Mouse (Mus musculus) liver, adult 2 months (tissue): ENCODE results near the gene Zfp456. TPM values are rescaled to one million over a fixed set of nuclear protein-coding genes. Genes with fewer than 3 reads are reported as not detected.
"Not testable (repeated sequence)": the region's sequence is repeated elsewhere in the genome, so short reads cannot be mapped to it uniquely, and the experiment has no call there.

Experiments
- DNase-seq: peaks from one replicate; pipeline ENCODE4 v3.0.0-alpha.2; 2011; ENCODE audit warnings: low read depth, low spot score; ENCODE audit errors: extremely low read depth
- H3K27ac ChIP-seq: fragments of 200-500 bp; replicated peaks from 2 replicates; pipeline ENCODE4 v1.5.1; 2012; ENCODE audit warnings: low read depth, mild to moderate bottlenecking, control low read depth, inconsistent platforms, low read length; ENCODE audit not compliant: insufficient read depth
- H3K27me3 ChIP-seq: fragments of 200-500 bp; 2 replicates; pipeline ENCODE4 v1.6.1; 2012; ENCODE audit warnings: mild to moderate bottlenecking, moderate library complexity, low read length, inconsistent platforms; ENCODE audit not compliant: control insufficient read depth, insufficient read depth
- H3K36me3 ChIP-seq: fragments of 200-500 bp; 2 replicates; pipeline ENCODE4 v1.6.1; 2012; ENCODE audit warnings: low read length, inconsistent platforms; ENCODE audit not compliant: control insufficient read depth, insufficient read depth
- H3K4me1 ChIP-seq: fragments of 200-500 bp; 2 replicates; pipeline ENCODE4 v1.6.1; 2011; ENCODE audit warnings: low read length; ENCODE audit not compliant: control insufficient read depth, insufficient read depth
- H3K4me3 ChIP-seq: fragments of 200-500 bp; 2 replicates; pipeline ENCODE4 v1.5.1; 2011; ENCODE audit warnings: low read depth, mild to moderate bottlenecking, control low read depth, low read length, moderate library complexity; ENCODE audit not compliant: insufficient read depth
- H3K79me2 ChIP-seq: fragments of 200-500 bp; 2 replicates; pipeline ENCODE4 v1.6.1; 2012; ENCODE audit warnings: inconsistent platforms, mild to moderate bottlenecking, low read length, moderate library complexity; ENCODE audit not compliant: control insufficient read depth, insufficient read depth
- H3K9ac ChIP-seq: fragments of 200-500 bp; 2 replicates; pipeline ENCODE4 v1.6.1; 2012; ENCODE audit warnings: low read depth, mild to moderate bottlenecking, control low read depth, inconsistent platforms, low read length
- CTCF ChIP-seq: fragments of 200-500 bp; IDR thresholded peaks from 2 replicates; pipeline ENCODE4 v1.5.1; 2011; ENCODE audit warnings: low read depth, low read length, control low read depth
- POLR2A ChIP-seq: fragments of 200-500 bp; IDR thresholded peaks from 2 replicates; pipeline ENCODE4 v1.6.1; 2011; ENCODE audit warnings: low read length, control low read depth; ENCODE audit not compliant: insufficient read depth; ENCODE audit errors: extremely low read depth
- WGBS: fragments of 180-500 bp; shearing (Covaris S2); methylation state at CpG from one replicate; pipeline ENCODE4 v1.1.7; 2018; 5-methylcytosine and 5-hydroxymethylcytosine counted together
- polyA plus RNA-seq: library from polyadenylated mRNA; depleted of rRNA; stranded (reverse); fragments of >200 nt; gene quantifications from 2 replicates; pipeline ENCODE4 v1.2.3, GENCODE M21; 2012; rRNA removed
- total RNA-seq: library from RNA; depleted of rRNA; stranded (reverse); fragments of >200 nt; gene quantifications from 2 replicates; pipeline ENCODE4 v1.2.3, GENCODE M21; 2014; rRNA removed

Gene Zfp456
- total RNA-seq, result 1.0 and 1.5 TPM in 2 replicates
- 0.09 and 0.11 TPM in 2 replicates for polyA plus RNA-seq

DNA sequence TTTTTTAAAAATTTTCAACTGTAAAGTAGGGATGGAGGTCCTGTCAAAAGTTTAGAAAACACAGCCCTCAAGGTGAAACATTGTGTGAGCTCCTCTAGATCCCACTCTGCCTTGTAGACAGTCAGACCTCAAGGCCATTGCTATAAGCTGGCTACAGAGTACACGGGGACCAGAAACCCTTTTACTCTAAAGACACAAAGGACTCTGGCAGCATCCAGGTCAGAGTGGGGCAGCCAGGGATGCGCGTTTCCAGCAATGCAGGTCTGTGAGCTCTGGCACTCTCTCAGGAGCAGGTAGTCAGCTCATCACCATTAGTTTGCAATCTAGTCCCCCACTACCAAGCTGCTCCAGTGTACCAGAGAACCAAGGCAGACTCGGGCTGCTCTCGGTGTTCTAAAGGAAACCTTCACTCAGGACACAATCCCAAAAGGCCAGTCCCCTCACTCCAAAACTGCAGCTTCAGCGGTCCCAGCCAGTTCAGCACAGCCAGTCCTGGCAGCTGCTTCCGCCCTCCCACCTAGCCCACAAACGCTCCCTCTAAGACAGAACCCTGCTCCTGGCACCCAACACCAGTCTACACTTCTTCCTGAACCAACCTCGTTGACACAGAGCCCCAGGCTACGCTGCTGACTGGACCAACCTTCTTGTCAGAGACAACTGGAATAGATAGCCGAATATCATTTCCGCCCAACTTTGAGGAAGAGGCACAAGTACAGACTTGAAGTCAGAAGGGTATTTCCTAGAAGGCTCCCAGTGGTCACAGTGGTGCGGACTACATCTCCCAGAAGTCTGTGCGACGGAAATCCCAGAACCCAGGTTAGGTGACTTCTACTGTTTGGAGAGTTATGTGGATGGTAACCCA is at the start of gene Zfp456, which contains the start of gene Gm28041:
Zfp456 (minus strand) TSS at position 761 of the 862 bp plus-strand sequence.
Gm28041 (minus strand) TSS at position 684 of the 862 bp plus-strand sequence.
- not testable (repeated sequence) for H3K4me1 ChIP-seq, H3K36me3 ChIP-seq, H3K27me3 ChIP-seq, H3K79me2 ChIP-seq
- WGBS, result 12% methylated on average over 15 of the region's 15 CpGs
- Histone ChIP-seq H3K4me3 (peak within 1 kb of the TSS; percentile 70), H3K9ac (peak within 1 kb of the TSS; percentile 56), H3K27ac (peak within 1 kb of the TSS; percentile 3; the same call in 1 of the 2 replicates)
- DNase-seq, result peak; percentile 82

DNA sequence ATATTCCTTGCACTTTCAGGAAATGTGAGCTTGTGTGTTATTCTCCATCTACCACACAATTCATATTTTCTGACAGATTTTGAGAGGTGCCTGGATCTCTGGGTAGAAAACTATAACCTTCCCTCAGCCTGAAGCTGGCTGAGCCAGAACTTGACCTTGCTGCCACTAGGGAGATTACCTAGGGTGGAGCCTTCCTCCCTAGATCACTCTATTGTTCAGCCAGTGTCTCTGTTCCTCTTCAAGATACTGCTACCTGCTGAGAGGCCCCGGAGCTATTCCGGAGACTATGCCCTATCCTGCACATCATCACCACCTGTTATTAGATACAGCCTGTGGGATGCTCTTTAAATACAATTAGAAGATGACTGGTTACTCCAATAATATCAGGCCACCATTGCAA is 46.9 kb upstream of the Zfp456 start:
- H3K27me3 ChIP-seq, H3K79me2 ChIP-seq, H3K36me3 ChIP-seq, H3K9ac ChIP-seq, DNase-seq, H3K4me3 ChIP-seq, H3K4me1 ChIP-seq, H3K27ac ChIP-seq: not testable (repeated sequence)
- 95% methylated on average over 2 of the region's 2 CpGs for WGBS

DNA sequence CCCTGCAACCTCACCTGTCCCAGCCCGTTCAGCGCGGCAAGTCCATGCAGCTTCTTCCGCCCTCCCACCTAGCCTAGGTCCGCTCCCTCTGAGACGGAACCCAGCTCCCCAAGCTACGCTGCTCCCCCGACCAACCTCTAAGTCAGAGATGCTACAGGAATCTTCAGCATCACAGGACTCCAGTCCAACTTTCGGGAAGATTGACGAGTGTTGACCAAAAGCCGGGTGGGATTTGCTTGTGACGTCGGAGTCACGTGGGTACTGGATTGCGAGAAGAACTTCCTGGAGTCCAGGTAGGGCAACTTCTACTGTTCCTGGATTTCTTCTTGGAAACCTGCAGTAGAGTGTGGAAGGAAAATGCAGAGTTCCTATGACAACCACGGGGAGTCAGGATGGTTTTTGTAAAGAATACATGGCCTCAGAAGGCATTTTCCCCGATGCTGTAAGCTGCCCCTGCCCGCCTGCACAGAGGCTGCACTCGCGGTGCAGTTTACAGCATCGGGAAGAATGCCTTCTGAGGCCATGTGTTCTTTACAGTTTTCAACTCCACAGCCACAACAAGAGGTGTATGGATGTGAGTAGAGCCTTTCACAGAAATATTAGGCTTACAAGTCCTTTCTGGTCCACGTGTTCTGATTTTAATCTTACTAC is 45.7 kb upstream of the Zfp456 start, which contains the start of gene Zfp459:
Zfp459 (minus strand) TSS at position 212 of the 651 bp plus-strand sequence.
- 0 out of 2 replicates have a peak, but pooled peaks cover 2% of the 10 kb centered on the region for H3K27me3 ChIP-seq
- H3K79me2 ChIP-seq, result no peaks in the 10 kb centered on the region
- H3K36me3 ChIP-seq, result no peaks in the 10 kb centered on the region
- peak within 1 kb of the TSS; percentile 0; the same call in 1 of the 2 replicates for H3K9ac ChIP-seq
- TF ChIP-seq POLR2A (no peak), CTCF (no peak)
- no peaks in the 10 kb centered on the region for H3K4me1 ChIP-seq
- peak within 1 kb of the TSS; percentile 50 for H3K4me3 ChIP-seq
- no peak within 1 kb of the TSS for H3K27ac ChIP-seq
- peak; percentile 43 for DNase-seq
- 3% methylated on average over 22 of the region's 22 CpGs for WGBS

DNA sequence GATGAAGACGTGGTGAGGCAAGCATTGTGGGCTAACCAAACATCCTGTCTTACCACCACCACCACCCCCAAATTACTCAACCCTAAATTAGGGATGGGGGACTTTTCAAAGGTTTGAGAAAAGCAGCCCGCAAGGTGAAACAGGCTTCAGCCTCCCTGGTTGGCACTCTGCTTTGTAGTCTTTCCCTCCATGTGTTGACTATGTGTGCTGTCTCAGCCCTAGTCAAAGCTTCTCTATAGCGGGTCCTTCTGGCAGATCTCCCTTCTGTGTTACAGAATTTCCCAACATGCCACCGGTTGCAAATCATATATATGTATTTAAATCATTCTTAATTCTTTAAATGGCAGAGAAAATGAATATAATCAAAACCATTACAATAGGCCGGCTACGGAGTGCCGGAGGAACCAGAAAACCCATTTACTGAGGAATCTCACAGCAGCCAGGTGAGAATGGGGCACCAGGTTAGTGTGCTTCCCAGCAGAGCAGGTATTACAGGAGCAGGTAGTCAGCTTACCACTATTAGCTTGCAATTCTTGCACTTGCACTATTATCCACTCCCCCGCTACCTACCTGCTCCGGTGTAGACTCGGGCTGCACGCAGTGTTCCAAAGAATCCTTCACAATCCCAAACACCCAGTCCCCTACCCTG is 45.1 kb upstream of the Zfp456 start:
- DNase-seq, result no peak
- no peaks in the 10 kb centered on the region for H3K79me2 ChIP-seq
- TF ChIP-seq POLR2A (no peak), CTCF (no peak)
- H3K9ac ChIP-seq, result 0 out of 2 replicates have a peak overlapping the region, but pooled peaks have one; percentile 0
- peak overlapping the region; percentile 50 for H3K4me3 ChIP-seq
- no peak overlapping the region for H3K27ac ChIP-seq
- 44% methylated on average over 11 of the region's 11 CpGs for WGBS
- 0 out of 2 replicates have a peak, but pooled peaks cover 2% of the 10 kb centered on the region for H3K27me3 ChIP-seq
- no peaks in the 10 kb centered on the region for H3K4me1 ChIP-seq
- H3K36me3 ChIP-seq, result no peaks in the 10 kb centered on the region

DNA sequence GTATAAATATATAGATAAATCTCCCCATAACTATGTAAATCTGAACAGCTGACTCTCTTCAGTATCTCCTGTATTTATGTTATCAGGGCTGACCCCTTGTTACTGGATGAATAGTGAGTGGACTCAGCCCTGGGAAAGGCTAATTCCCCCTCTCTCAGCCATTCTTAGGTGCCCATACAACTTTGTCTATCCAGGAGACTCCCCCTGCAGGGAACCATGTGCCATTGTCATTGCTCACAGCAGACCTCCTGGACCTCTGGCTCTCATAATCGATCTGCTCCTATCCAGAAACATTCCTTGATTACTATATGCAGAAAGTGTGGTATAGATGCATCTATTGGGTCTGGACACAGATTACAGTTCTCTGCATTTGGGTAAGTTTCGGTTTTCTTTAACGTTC is 41.2 kb upstream of the Zfp456 start:
- no peak for TF ChIP-seq POLR2A
- no peak for TF ChIP-seq CTCF
- no peaks in the 10 kb centered on the region for H3K27me3 ChIP-seq
- H3K4me1 ChIP-seq, result no peaks in the 10 kb centered on the region
- H3K79me2 ChIP-seq, result no peaks in the 10 kb centered on the region
- H3K4me3 ChIP-seq, result no peak overlapping the region
- WGBS, result 87% methylated on average over 3 of the region's 3 CpGs
- H3K36me3 ChIP-seq, result no peaks in the 10 kb centered on the region
- H3K9ac ChIP-seq, result no peak overlapping the region
- DNase-seq, result no peak
- H3K27ac ChIP-seq, result no peak overlapping the region
